Mouse (Mus musculus): Measurements from ENCODE around the gene Kctd17. TPM values are rescaled to one million over a fixed set of nuclear protein-coding genes. Genes with fewer than 3 reads are reported as not detected.

Kctd17 gene
- polyA plus RNA-seq, 1 experiment: 52.9 TPM

DNA sequence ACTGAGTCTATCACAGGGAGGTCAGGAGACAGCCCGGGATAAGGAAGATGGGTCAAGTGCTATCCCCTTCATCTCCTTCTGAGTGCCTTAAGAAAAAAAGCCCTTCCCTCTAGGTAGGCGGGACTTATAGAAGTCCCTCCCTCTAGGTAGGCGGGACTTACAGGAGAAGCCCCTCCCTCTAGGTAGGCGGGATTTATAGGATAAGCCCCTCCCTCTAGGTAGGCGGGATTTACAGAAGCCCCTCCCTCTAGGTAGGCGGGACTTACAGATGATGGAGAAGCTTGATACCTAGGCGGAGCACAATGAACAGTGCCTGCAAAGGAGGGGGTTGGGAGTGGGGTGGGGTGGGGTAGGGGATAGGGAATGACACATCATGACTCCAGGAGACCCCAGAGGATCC lies 51.7 kb downstream of the Kctd17 start:
- H3K4me3 ChIP-seq (ENCODE audit: low read depth, low read length): no peak overlapping the region
- no peak overlapping the region for H3K27ac ChIP-seq (ENCODE audit: insufficient read depth, low read depth, low read length)
- no peaks in the 10 kb centered on the region for H3K27me3 ChIP-seq (ENCODE audit: control insufficient read depth, insufficient read depth, low read length)
- no peaks in the 10 kb centered on the region for H3K36me3 ChIP-seq (ENCODE audit: control insufficient read depth, insufficient read depth, low read length)
- H3K4me1 ChIP-seq (ENCODE audit: control insufficient read depth, insufficient read depth, insufficient read length, low read length): 0 out of 2 replicates have a peak, but pooled peaks cover 2% of the 10 kb centered on the region
- TF ChIP-seq CTCF (IDR thresholded peaks at IDR 0.05; ENCODE audit: extremely low read depth, insufficient read length, insufficient replicate concordance, low read depth, low read length): no peak
- no peak for TF ChIP-seq POLR2A (IDR thresholded peaks at IDR 0.05; ENCODE audit: low read depth, low read length)
- WGBS: 69% methylated on average over 7 of the region's 7 CpGs

DNA sequence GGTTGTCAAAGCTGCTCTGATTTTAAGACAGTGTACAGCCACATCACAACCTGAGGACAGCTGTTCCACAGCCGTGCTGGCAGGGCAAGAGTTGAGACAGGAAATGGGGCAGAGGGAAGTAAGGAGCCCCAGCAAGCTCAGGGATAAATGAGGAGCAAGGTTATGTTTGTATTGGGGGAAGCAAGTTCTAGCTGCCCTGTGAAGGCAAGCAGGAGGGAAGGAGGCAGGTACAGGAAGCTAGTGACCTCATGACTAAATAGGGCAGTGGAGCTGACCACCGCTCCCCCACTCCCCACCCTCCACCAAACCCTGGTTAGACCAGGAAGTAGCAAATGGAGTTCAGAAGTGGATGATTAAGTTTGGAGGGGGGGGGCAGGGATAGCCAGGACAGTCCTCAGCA lies 52.6 kb downstream of the Kctd17 start:
- Histone ChIP-seq H3K27ac (ENCODE audit: insufficient read depth, low read depth, low read length) (no peak overlapping the region), H3K27me3 (ENCODE audit: control insufficient read depth, insufficient read depth, low read length) (no peaks in the 10 kb centered on the region), H3K4me1 (ENCODE audit: control insufficient read depth, insufficient read depth, insufficient read length, low read length) (no peaks in the 10 kb centered on the region), H3K4me3 (ENCODE audit: low read depth, low read length) (no peak overlapping the region), H3K36me3 (ENCODE audit: control insufficient read depth, insufficient read depth, low read length) (no peaks in the 10 kb centered on the region)
- TF ChIP-seq POLR2A (IDR thresholded peaks at IDR 0.05; ENCODE audit: low read depth, low read length) (no peak), CTCF (IDR thresholded peaks at IDR 0.05; ENCODE audit: extremely low read depth, insufficient read length, insufficient replicate concordance, low read depth, low read length) (no peak)
- 24% methylated on average over 2 of the region's 2 CpGs for WGBS

DNA sequence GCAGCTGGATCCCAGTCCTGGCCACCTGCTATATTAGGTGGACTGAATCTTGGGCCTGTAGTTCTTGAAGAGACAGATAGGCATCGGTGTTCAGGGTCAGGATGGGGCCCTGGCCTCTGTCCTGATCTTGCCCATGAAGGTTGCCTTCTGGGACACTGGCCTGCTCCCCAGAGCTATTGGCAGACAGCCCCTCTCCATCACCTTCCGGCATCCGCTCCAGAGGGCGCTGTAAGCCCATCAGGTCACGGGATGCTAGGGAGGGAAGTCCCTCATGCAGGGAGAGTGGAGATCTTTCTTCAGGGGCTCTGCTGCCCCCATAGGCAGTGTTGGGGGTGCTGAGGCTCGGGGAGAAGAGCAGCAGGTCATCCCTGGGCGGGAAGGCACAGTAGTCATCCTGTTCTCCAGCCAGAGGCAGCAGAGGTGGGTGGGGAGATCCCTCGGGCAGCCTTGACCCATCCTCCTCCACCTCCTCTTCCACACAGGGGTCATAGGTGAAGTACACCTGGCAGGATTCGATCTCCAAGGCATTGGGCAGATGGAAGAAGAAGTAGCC lies 53.2 kb downstream of the Kctd17 start:
- Histone ChIP-seq H3K4me3 (ENCODE audit: low read depth, low read length) (no peak overlapping the region), H3K36me3 (ENCODE audit: control insufficient read depth, insufficient read depth, low read length) (no peaks in the 10 kb centered on the region), H3K27ac (ENCODE audit: insufficient read depth, low read depth, low read length) (no peak overlapping the region), H3K27me3 (ENCODE audit: control insufficient read depth, insufficient read depth, low read length) (no peaks in the 10 kb centered on the region), H3K4me1 (ENCODE audit: control insufficient read depth, insufficient read depth, insufficient read length, low read length) (no peaks in the 10 kb centered on the region)
- TF ChIP-seq CTCF (IDR thresholded peaks at IDR 0.05; ENCODE audit: extremely low read depth, insufficient read length, insufficient replicate concordance, low read depth, low read length): no peak
- TF ChIP-seq POLR2A (IDR thresholded peaks at IDR 0.05; ENCODE audit: low read depth, low read length): no peak
- 47% methylated on average over 9 of the region's 9 CpGs for WGBS

DNA sequence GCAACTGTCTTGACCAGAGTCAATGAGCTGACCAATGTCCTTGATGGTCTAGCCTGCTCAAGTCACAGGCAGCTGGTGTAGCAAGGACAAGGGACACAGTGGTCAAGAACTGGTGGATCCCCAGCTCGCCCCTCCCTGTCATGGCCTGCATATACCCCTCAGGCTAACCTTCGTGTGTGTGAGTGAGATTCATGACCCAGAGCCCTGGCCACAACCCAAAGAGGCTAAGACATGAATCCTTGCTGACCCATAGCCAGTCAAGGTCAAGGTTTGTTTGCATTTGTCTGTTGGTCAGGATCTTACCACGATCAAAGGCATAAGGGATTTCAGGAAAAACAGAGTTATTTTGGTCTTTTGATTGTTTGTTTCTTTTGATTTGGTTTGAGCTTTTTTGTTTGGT lies 54.2 kb downstream of the Kctd17 start:
- 64% methylated on average over 3 of the region's 3 CpGs for WGBS
- Histone ChIP-seq H3K36me3 (ENCODE audit: control insufficient read depth, insufficient read depth, low read length) (no peaks in the 10 kb centered on the region), H3K27ac (ENCODE audit: insufficient read depth, low read depth, low read length) (no peak overlapping the region), H3K4me3 (ENCODE audit: low read depth, low read length) (no peak overlapping the region), H3K4me1 (ENCODE audit: control insufficient read depth, insufficient read depth, insufficient read length, low read length) (no peaks in the 10 kb centered on the region), H3K27me3 (ENCODE audit: control insufficient read depth, insufficient read depth, low read length) (no peaks in the 10 kb centered on the region)
- TF ChIP-seq POLR2A (IDR thresholded peaks at IDR 0.05; ENCODE audit: low read depth, low read length) (no peak), CTCF (IDR thresholded peaks at IDR 0.05; ENCODE audit: extremely low read depth, insufficient read length, insufficient replicate concordance, low read depth, low read length) (no peak)

DNA sequence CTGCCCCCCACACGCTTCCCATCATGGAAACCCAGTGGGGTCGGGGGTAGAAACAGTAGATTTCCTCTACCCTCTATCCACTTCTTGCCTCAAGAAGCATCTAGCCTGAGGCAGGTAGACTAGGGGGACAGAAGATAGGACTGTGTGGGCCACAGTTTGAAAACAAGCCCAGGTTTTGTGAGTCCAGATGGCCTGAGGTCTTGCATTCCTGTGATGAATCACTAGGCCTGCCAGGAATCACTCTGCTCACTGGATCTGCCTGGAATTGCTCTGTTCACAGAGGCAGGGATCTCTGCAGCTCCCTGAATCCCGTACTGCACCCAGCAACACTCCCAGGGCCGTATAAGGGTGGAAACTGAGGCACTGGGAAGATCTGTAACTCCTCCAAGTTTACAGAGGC lies 54.9 kb downstream of the Kctd17 start:
- Histone ChIP-seq H3K27ac (ENCODE audit: insufficient read depth, low read depth, low read length) (no peak overlapping the region), H3K27me3 (ENCODE audit: control insufficient read depth, insufficient read depth, low read length) (no peaks in the 10 kb centered on the region), H3K36me3 (ENCODE audit: control insufficient read depth, insufficient read depth, low read length) (no peaks in the 10 kb centered on the region), H3K4me1 (ENCODE audit: control insufficient read depth, insufficient read depth, insufficient read length, low read length) (no peaks in the 10 kb centered on the region), H3K4me3 (ENCODE audit: low read depth, low read length) (no peak overlapping the region)
- WGBS: 71% methylated on average over 4 of the region's 4 CpGs
- TF ChIP-seq CTCF (IDR thresholded peaks at IDR 0.05; ENCODE audit: extremely low read depth, insufficient read length, insufficient replicate concordance, low read depth, low read length) (no peak), POLR2A (IDR thresholded peaks at IDR 0.05; ENCODE audit: low read depth, low read length) (no peak)

DNA sequence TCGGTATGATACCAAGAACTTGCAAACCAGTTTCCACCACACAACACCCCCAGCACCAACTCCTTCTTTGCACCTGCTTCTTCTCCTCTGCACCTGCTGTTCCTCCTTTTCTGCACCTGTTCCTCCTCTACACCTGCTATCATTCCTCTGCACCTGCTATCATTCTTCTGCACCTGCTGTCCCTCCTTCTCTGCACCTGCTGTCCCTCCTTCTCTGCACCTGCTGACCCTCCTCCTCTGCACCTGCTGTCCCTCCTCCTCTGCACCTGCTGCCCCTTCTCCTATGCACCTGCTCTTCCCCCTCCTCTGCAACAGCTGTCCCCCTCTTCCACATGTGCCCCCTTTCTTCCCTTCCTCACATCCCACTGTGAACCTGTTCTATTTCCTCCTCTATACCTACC lies 58.2 kb downstream of the Kctd17 start:
- WGBS: 87% methylated on average over 1 of the region's 1 CpGs
- Histone ChIP-seq H3K4me3 (ENCODE audit: low read depth, low read length) (no peak overlapping the region), H3K27ac (ENCODE audit: insufficient read depth, low read depth, low read length) (no peak overlapping the region), H3K36me3 (ENCODE audit: control insufficient read depth, insufficient read depth, low read length) (no peaks in the 10 kb centered on the region), H3K27me3 (ENCODE audit: control insufficient read depth, insufficient read depth, low read length) (no peaks in the 10 kb centered on the region), H3K4me1 (ENCODE audit: control insufficient read depth, insufficient read depth, insufficient read length, low read length) (no peaks in the 10 kb centered on the region)
- TF ChIP-seq CTCF (IDR thresholded peaks at IDR 0.05; ENCODE audit: extremely low read depth, insufficient read length, insufficient replicate concordance, low read depth, low read length) (no peak), POLR2A (IDR thresholded peaks at IDR 0.05; ENCODE audit: low read depth, low read length) (no peak)

DNA sequence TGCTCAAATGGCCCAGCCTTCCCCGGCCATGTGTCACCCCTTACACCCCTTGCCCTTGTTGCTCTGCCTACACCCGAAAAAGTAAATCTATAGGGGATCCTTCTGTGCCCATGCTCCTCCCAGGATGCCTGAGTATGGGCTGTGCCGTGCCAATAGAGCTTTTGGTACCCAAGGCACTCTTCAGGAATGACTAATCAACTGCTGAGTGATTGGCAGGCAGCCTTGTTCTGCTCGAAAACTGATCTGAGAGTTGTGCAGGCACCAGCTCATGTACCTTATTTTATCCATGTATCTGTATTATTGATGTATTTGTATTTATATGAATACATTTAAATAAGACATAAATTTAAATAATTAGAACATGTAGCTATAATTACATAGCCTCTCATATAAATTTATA lies 58.7 kb downstream of the Kctd17 start:
- H3K4me3 ChIP-seq (ENCODE audit: low read depth, low read length): no peak overlapping the region
- no peaks in the 10 kb centered on the region for H3K27me3 ChIP-seq (ENCODE audit: control insufficient read depth, insufficient read depth, low read length)
- no peak overlapping the region for H3K27ac ChIP-seq (ENCODE audit: insufficient read depth, low read depth, low read length)
- H3K36me3 ChIP-seq (ENCODE audit: control insufficient read depth, insufficient read depth, low read length): no peaks in the 10 kb centered on the region
- no peak for TF ChIP-seq POLR2A (IDR thresholded peaks at IDR 0.05; ENCODE audit: low read depth, low read length)
- no peak for TF ChIP-seq CTCF (IDR thresholded peaks at IDR 0.05; ENCODE audit: extremely low read depth, insufficient read length, insufficient replicate concordance, low read depth, low read length)
- 70% methylated on average over 4 of the region's 4 CpGs for WGBS
- H3K4me1 ChIP-seq (ENCODE audit: control insufficient read depth, insufficient read depth, insufficient read length, low read length): no peaks in the 10 kb centered on the region

Other genes with a start within 250 kb of the Kctd17 start
- not detected in 2 replicates for gene Pvalb, start 222.2 kb upstream of the Kctd17 start, polyA plus RNA-seq (2012; rRNA removed)
- 11.7 and 14.6 TPM in 2 replicates for gene Ncf4, start 183.8 kb upstream of the Kctd17 start, polyA plus RNA-seq (2012; rRNA removed)
- 2.4 and 3.5 TPM in 2 replicates for gene Csf2rb2, start 122.8 kb upstream of the Kctd17 start, polyA plus RNA-seq (2012; rRNA removed)
- 8.9 and 9.1 TPM in 2 replicates for gene Csf2rb, start 102.8 kb upstream of the Kctd17 start, polyA plus RNA-seq (2012; rRNA removed)
- not detected in 2 replicates for gene Tex33, start 32.7 kb upstream of the Kctd17 start, polyA plus RNA-seq (2012; rRNA removed)
- 17.7 and 30.3 TPM in 2 replicates for gene Tst, start 22.7 kb upstream of the Kctd17 start, polyA plus RNA-seq (2012; rRNA removed)
- 115 and 177 TPM in 2 replicates for gene Mpst, start 22.1 kb upstream of the Kctd17 start, polyA plus RNA-seq (2012; rRNA removed)
- gene Tmprss6, start 40.1 kb downstream of the Kctd17 start, polyA plus RNA-seq (2012; rRNA removed): 0.11 and 0.14 TPM in 2 replicates
- 7.2 and 11.8 TPM in 2 replicates for gene Il2rb, start 66.7 kb downstream of the Kctd17 start, polyA plus RNA-seq (2012; rRNA removed)
- 7.9 and 8.1 TPM in 2 replicates for gene C1qtnf6, start 102.9 kb downstream of the Kctd17 start, polyA plus RNA-seq (2012; rRNA removed)
- gene Sstr3, start 116.1 kb downstream of the Kctd17 start, polyA plus RNA-seq (2012; rRNA removed): 0.44 and 1.4 TPM in 2 replicates
- gene Rac2, start 144.2 kb downstream of the Kctd17 start, polyA plus RNA-seq (2012; rRNA removed): 37.0 and 136 TPM in 2 replicates
- 11.2 and 12.7 TPM in 2 replicates for gene Cyth4, start 168.5 kb downstream of the Kctd17 start, polyA plus RNA-seq (2012; rRNA removed)

Data from small intestine, adult 2 months (tissue).